Mouse (Mus musculus) stomach, postnatal 0 days (tissue): ENCODE measurements around the gene Gm8298. TPM values are rescaled to one million over a fixed set of nuclear protein-coding genes. Genes with fewer than 3 reads are reported as not detected.
"Not testable (repeated sequence)": the region's sequence is repeated elsewhere in the genome, so short reads cannot be mapped to it uniquely, and the experiment has no call there.

Source experiments
- ATAC-seq: fragments of 200-750 bp; cut with Nextera tagmentation; 2 replicates; pipeline ENCODE4 v1.8.0; 2017; ENCODE audit not compliant: low FRiP score, low TSS enrichment
- DNase-seq: peaks from one replicate; pipeline ENCODE4 v3.0.0-alpha.2; 2016; ENCODE audit warnings: low spot score
- H3K27ac ChIP-seq: fragments of 300-500 bp; sonication (generic); replicated peaks from 2 replicates; pipeline ENCODE4 v1.5.1; 2014; ENCODE audit warnings: mild to moderate bottlenecking, control low read depth
- H3K27me3 ChIP-seq: fragments of 300-500 bp; sonication (generic); 2 replicates; pipeline ENCODE4 v1.6.1; 2014; ENCODE audit warnings: low read length; ENCODE audit not compliant: control insufficient read depth, insufficient read depth
- H3K36me3 ChIP-seq: fragments of 300-500 bp; sonication (generic); 2 replicates; pipeline ENCODE4 v1.6.1; 2014; ENCODE audit warnings: low read length, mixed read lengths; ENCODE audit not compliant: control insufficient read depth, insufficient read depth
- H3K4me1 ChIP-seq: fragments of 300-500 bp; sonication (generic); replicated peaks from 2 replicates; pipeline ENCODE4 v1.6.1; 2014; ENCODE audit warnings: antibody characterized with exemption; ENCODE audit not compliant: control insufficient read depth, insufficient read depth
- H3K4me2 ChIP-seq: fragments of 300-500 bp; sonication (generic); replicated peaks from 2 replicates; pipeline ENCODE4 v1.6.1; 2014; ENCODE audit warnings: low read depth, mild to moderate bottlenecking, control low read depth, moderate library complexity
- H3K4me3 ChIP-seq: fragments of 300-500 bp; sonication (generic); 2 replicates; pipeline ENCODE4 v1.5.1; 2014; ENCODE audit warnings: low read depth, low read length, control low read depth
- H3K9ac ChIP-seq: fragments of 300-500 bp; sonication (generic); 2 replicates; pipeline ENCODE4 v1.6.1; 2014; ENCODE audit warnings: mild to moderate bottlenecking, low read length, control low read depth, mixed read lengths
- H3K9me3 ChIP-seq: fragments of 300-500 bp; sonication (generic); 2 replicates; pipeline ENCODE4 v1.6.1; 2016; ENCODE audit warnings: low read length; ENCODE audit not compliant: control insufficient read depth
- CTCF ChIP-seq: IDR thresholded peaks from 2 replicates; pipeline ENCODE4 v1.5.1; 2016; ENCODE audit warnings: antibody characterized with exemption, low read depth, mild to moderate bottlenecking, moderate library complexity
- EP300 ChIP-seq: optimal IDR thresholded peaks from 2 replicates; pipeline ENCODE3; 2016; ENCODE audit warnings: antibody characterized with exemption
- WGBS: fragments of 180-500 bp; shearing (Covaris S2); extraction: QIAGEN DNeasy Blood & Tissue Kit; methylation state at CpG from one replicate; pipeline ENCODE4 v1.1.7; 2014; 5-methylcytosine and 5-hydroxymethylcytosine counted together
- polyA plus RNA-seq: library from polyadenylated mRNA; unstranded; fragments of >200 nt; fragmentation: Nextera tagmentation; extraction: Ambion mirVana; gene quantifications from 2 replicates; pipeline ENCODE4 v1.2.1, GENCODE M21; 2015

Gene Gm8298
- not detected in 2 replicates for polyA plus RNA-seq

GRCm38 (mm10) chr3:59860751-59861150, at the start of gene Gm8298:
Gene Gm8298 (plus strand): TSS chr3:59861051.
- WGBS: 87% methylated on average over 2 of the region's 2 CpGs
- Histone ChIP-seq H3K4me2 (no peak within 1 kb of the TSS), H3K36me3 (no peaks in the 10 kb centered on the region), H3K27me3 (no peaks in the 10 kb centered on the region), H3K27ac (no peak within 1 kb of the TSS), H3K9me3 (no peaks in the 10 kb centered on the region), H3K9ac (no peak within 1 kb of the TSS), H3K4me1 (no peaks in the 10 kb centered on the region), H3K4me3 (no peak within 1 kb of the TSS)
- TF ChIP-seq CTCF (no peak), EP300 (no peak)
- ATAC-seq: no peak
- no peak for DNase-seq

DNA sequence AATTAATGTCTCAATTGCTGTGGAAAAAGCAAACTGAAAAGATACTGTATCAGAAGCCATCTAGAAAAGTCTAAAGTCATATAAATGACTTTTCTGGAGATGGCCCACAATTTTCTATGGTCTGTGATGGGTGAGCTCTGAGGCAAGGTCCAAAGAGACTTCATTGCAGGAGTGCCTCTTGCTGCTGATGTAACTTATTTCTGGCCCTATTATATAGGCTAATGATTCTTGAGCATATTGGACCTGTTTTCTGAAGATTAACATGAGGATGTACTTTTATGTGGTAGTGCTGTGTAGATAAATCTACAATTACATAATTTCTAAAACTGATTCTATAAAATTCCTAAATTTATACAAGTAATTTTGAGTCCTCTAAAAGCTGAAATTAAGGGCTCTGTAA, 47.7 kb upstream of the Gm8298 start:
- H3K9me3 ChIP-seq: no peaks in the 10 kb centered on the region
- no peaks in the 10 kb centered on the region for H3K36me3 ChIP-seq
- TF ChIP-seq CTCF (no peak), EP300 (no peak)
- no peak for DNase-seq
- H3K4me1 ChIP-seq: no peaks in the 10 kb centered on the region
- no peaks in the 10 kb centered on the region for H3K27me3 ChIP-seq
- no peak overlapping the region for H3K4me3 ChIP-seq
- H3K4me2 ChIP-seq: no peak overlapping the region
- no peak overlapping the region for H3K27ac ChIP-seq
- ATAC-seq: no peak
- H3K9ac ChIP-seq: no peak overlapping the region

DNA sequence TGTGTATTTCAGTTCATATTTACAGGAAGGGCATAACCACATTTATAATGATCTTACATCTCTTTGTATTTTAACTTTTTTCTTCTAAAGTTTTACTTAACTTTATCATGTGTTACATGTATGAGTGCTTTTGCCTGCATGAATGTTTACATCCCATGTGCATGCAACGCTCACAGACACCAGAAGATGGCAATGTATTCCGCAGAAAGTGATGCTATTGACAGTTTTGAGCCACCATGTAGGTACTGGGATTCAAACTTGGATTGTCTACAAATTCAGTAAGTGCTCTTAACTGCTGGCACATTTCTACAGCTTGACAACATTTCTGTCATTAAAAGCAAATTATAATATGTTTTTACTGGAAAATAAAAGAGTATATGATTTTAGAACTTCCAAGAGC, 9.9 kb downstream of the Gm8298 start:
- H3K4me3 ChIP-seq: no peak overlapping the region
- ATAC-seq (no peak), DNase-seq (peak; percentile 55)
- 12% methylated on average over 2 of the region's 2 CpGs for WGBS
- H3K27ac ChIP-seq: no peak overlapping the region
- H3K9ac ChIP-seq: no peak overlapping the region
- H3K4me1 ChIP-seq: no peaks in the 10 kb centered on the region
- no peak overlapping the region for H3K4me2 ChIP-seq
- no peaks in the 10 kb centered on the region for H3K9me3 ChIP-seq
- H3K36me3 ChIP-seq: no peaks in the 10 kb centered on the region
- no peaks in the 10 kb centered on the region for H3K27me3 ChIP-seq
- peak; percentile 88 for TF ChIP-seq CTCF
- no peak for TF ChIP-seq EP300

GRCm38 (mm10) chr3:59877601-59878000, 16.8 kb downstream of the Gm8298 start:
- not testable (repeated sequence) for H3K4me3 ChIP-seq, DNase-seq, H3K36me3 ChIP-seq, H3K27me3 ChIP-seq, H3K4me1 ChIP-seq, H3K4me2 ChIP-seq, H3K9me3 ChIP-seq, H3K27ac ChIP-seq, H3K9ac ChIP-seq, ATAC-seq
- 49% methylated on average over 1 of the region's 1 CpGs for WGBS

- H3K4me3 ChIP-seq, H3K27ac ChIP-seq, H3K4me2 ChIP-seq, DNase-seq, H3K9me3 ChIP-seq, H3K9ac ChIP-seq, H3K36me3 ChIP-seq, H3K4me1 ChIP-seq, H3K27me3 ChIP-seq, ATAC-seq: not testable (repeated sequence)
- WGBS: 72% methylated on average over 7 of the region's 7 CpGs
Measured at GRCm38 (mm10) chr3:59879801-59880554, 19.1 kb downstream of the Gm8298 start.

- no peaks in the 10 kb centered on the region for H3K36me3 ChIP-seq
- no peak overlapping the region for H3K4me2 ChIP-seq
- TF ChIP-seq CTCF (no peak), EP300 (no peak)
- DNase-seq (no peak), ATAC-seq (no peak)
- no peak overlapping the region for H3K27ac ChIP-seq
- 59% methylated on average over 2 of the region's 2 CpGs for WGBS
- no peaks in the 10 kb centered on the region for H3K9me3 ChIP-seq
- no peak overlapping the region for H3K4me3 ChIP-seq
- no peaks in the 10 kb centered on the region for H3K27me3 ChIP-seq
- H3K9ac ChIP-seq: no peak overlapping the region
- no peaks in the 10 kb centered on the region for H3K4me1 ChIP-seq
Measured at GRCm38 (mm10) chr3:59893276-59893675, 32.4 kb downstream of the Gm8298 start.
